Mouse (Mus musculus): ENCODE measurements around the gene Tkfc.

DNA sequence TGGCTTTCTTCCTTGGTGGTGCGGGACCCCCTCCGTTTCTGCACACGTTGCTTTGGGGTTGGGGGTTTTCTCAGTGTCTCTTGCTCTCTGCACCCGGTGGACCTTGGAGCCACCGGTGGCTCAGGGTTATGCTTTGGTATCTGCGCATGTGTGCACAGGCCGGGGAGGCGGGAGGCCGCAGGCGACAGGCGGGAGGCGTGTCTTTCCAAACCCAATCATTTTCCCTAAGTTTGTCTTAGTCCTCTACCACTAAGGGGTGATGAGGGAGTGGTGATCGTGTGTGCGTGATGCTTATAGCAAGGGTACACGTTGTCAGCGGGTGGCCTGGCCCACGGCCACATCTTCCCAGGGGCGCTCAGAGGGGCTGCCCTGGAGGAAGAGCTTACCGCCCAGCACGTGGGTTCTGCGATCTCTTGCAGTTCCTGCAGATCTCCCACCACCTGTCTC lies 29.4 kb upstream of the Tkfc start:
- TF ChIP-seq CTCF (IDR thresholded peaks at IDR 0.05; ENCODE audit: borderline replicate concordance, control insufficient read depth, extremely low read depth, insufficient read depth, low read length, poor library complexity): no peak
- TF ChIP-seq POLR2A (IDR thresholded peaks at IDR 0.05; ENCODE audit: control insufficient read depth, extremely low read depth, insufficient read depth, low read length, poor library complexity): no peak

Data from thymus, adult 2 months (tissue).